Comparison of ENCODE assay signal across 16 mouse cellular contexts in genomic region chr15:99637405-99638123, GRCm38 (mm10). TPM values are rescaled to one million over a fixed set of nuclear protein-coding genes. Genes with fewer than 3 reads are reported as not detected.
DNase-seq lines count a peak whose midpoint lies in the region; ATAC-seq and TF ChIP-seq lines count a peak whose summit lies in the region.
"Had no signal": no experiment of that assay in that cellular context is flagged by ENCODE, and none has a peak within 500 bp of the region (broad histone marks: within the 10 kb centered on the region; RNA-seq: fewer than 3 reads in every experiment).

No protein-coding gene starts in this region.

- H3K4me1 ChIP-seq in limb, embryonic 14.5 days (ENCODE audit: control insufficient read depth, insufficient read depth, low read length), result no peaks in the 10 kb centered on the region
- H3K4me1 ChIP-seq in limb, embryonic 10.5 days, result no peaks in the 10 kb centered on the region
- H3K4me1 ChIP-seq in hindbrain, embryonic 12.5 days, result peaks cover 17% of the 10 kb centered on the region
- peaks cover 4% of the 10 kb centered on the region; the same call in 1 of the 2 replicates for H3K4me1 ChIP-seq in midbrain, embryonic 12.5 days
- peaks cover 23% of the 10 kb centered on the region for H3K4me1 ChIP-seq in neural tube, embryonic 15.5 days
- no peaks in the 10 kb centered on the region for H3K4me1 ChIP-seq in heart, embryonic 11.5 days (ENCODE audit: control insufficient read depth, insufficient read depth, low read length)

- H3K9ac ChIP-seq in limb, embryonic 14.5 days (ENCODE audit: low read depth, low read length, severe bottlenecking), result no peak overlapping the region
- no peak overlapping the region for H3K9ac ChIP-seq in hindbrain, embryonic 12.5 days
- no peak overlapping the region for H3K9ac ChIP-seq in midbrain, embryonic 12.5 days (replicated peaks)
- peak overlapping the region; percentile 3; the same call in 1 of the 2 replicates for H3K9ac ChIP-seq in neural tube, embryonic 15.5 days (replicated peaks)
- no peak overlapping the region for H3K9ac ChIP-seq in heart, embryonic 11.5 days (ENCODE audit: low read depth, low read length)

- H3K27me3 ChIP-seq in limb, embryonic 14.5 days (ENCODE audit: control insufficient read depth, insufficient read depth, low read length), result no peaks in the 10 kb centered on the region
- no peaks in the 10 kb centered on the region for H3K27me3 ChIP-seq in limb, embryonic 10.5 days (ENCODE audit: low read depth, poor library complexity, severe bottlenecking)
- H3K27me3 ChIP-seq in hindbrain, embryonic 12.5 days, result no peaks in the 10 kb centered on the region
- H3K27me3 ChIP-seq in midbrain, embryonic 12.5 days, result no peaks in the 10 kb centered on the region
- H3K27me3 ChIP-seq in neural tube, embryonic 15.5 days (replicated peaks), result no peaks in the 10 kb centered on the region
- H3K27me3 ChIP-seq in heart, embryonic 11.5 days (ENCODE audit: control insufficient read depth, insufficient read depth, low read length), result no peaks in the 10 kb centered on the region

- TF ChIP-seq POLR2A in limb, embryonic 14.5 days (IDR thresholded peaks at IDR 0.05; ENCODE audit: borderline replicate concordance, extremely low read depth, insufficient read depth, insufficient read length), result no peak

- H3K4me2 ChIP-seq in limb, embryonic 14.5 days (replicated peaks; ENCODE audit: low read depth, low read length, severe bottlenecking), result no peak overlapping the region
- H3K4me2 ChIP-seq in hindbrain, embryonic 12.5 days (replicated peaks), result peak overlapping the region; percentile 8; the same call in 1 of the 2 replicates
- H3K4me2 ChIP-seq in midbrain, embryonic 12.5 days (replicated peaks), result peak overlapping the region; percentile 9; the same call in 1 of the 2 replicates
- peak overlapping the region; percentile 38 for H3K4me2 ChIP-seq in neural tube, embryonic 15.5 days
- no peak overlapping the region for H3K4me2 ChIP-seq in heart, embryonic 11.5 days

- 67% methylated on average over 12 of the region's 12 CpGs for WGBS in limb, embryonic 14.5 days
- WGBS in limb, embryonic 10.5 days, result 88% methylated on average over 12 of the region's 12 CpGs
- WGBS in hindbrain, embryonic 12.5 days, result 50% methylated on average over 12 of the region's 12 CpGs
- WGBS in midbrain, embryonic 12.5 days, result 55% methylated on average over 12 of the region's 12 CpGs
- WGBS in neural tube, embryonic 15.5 days, result 27% methylated on average over 12 of the region's 12 CpGs
- 89% methylated on average over 12 of the region's 12 CpGs for WGBS in heart, embryonic 11.5 days (ENCODE audit: insufficient replicate concordance)

- H3K4me3 ChIP-seq in limb, embryonic 14.5 days (replicated peaks; ENCODE audit: low read length), result no peak overlapping the region
- no peak overlapping the region for H3K4me3 ChIP-seq in limb, embryonic 10.5 days
- H3K4me3 ChIP-seq in hindbrain, embryonic 12.5 days, result no peak overlapping the region
- H3K4me3 ChIP-seq in midbrain, embryonic 12.5 days, result no peak overlapping the region
- H3K4me3 ChIP-seq in neural tube, embryonic 15.5 days (replicated peaks), result no peak overlapping the region; the same call in 1 of the 2 replicates
- H3K4me3 ChIP-seq in heart, embryonic 11.5 days (ENCODE audit: low read depth, low read length), result no peak overlapping the region

- DNase-seq in limb, embryonic 14.5 days (ENCODE audit: low spot score), result peak; percentile 33
- DNase-seq in limb, embryonic 10.5 days (ENCODE audit: low spot score), result no peak
- DNase-seq in natural killer cell, adult 2 months (ENCODE audit: low spot score in 2 of 2), result no peak
- DNase-seq in lung, postnatal 25 days (ENCODE audit: low spot score), result no peak
- DNase-seq: kidney, adult 8-10 months; kidney, postnatal 4 days; lung, postnatal 14 days; right cerebral cortex, postnatal 25 days; thymus, postnatal 4 days had no signal

- peaks cover 74% of the 10 kb centered on the region for H3K36me3 ChIP-seq in limb, embryonic 14.5 days (ENCODE audit: control insufficient read depth, insufficient read depth, low read length)
- peaks cover 99% of the 10 kb centered on the region for H3K36me3 ChIP-seq in limb, embryonic 10.5 days
- H3K36me3 ChIP-seq in hindbrain, embryonic 12.5 days, result peaks cover 67% of the 10 kb centered on the region
- H3K36me3 ChIP-seq in midbrain, embryonic 12.5 days, result peaks cover 71% of the 10 kb centered on the region
- H3K36me3 ChIP-seq in neural tube, embryonic 15.5 days, result peaks cover 13% of the 10 kb centered on the region
- H3K36me3 ChIP-seq in heart, embryonic 11.5 days (ENCODE audit: control insufficient read depth, insufficient read depth, low read length), result peaks cover 38% of the 10 kb centered on the region

- no peak for ATAC-seq in limb, embryonic 14.5 days (ENCODE audit: low FRiP score, low read depth)
- peak; percentile 66; the same call in 1 of the 2 replicates for ATAC-seq in hindbrain, embryonic 12.5 days (ENCODE audit: low FRiP score)
- no peak for ATAC-seq in midbrain, embryonic 12.5 days (ENCODE audit: low FRiP score, low read depth)
- peak; percentile 46; the same call in 1 of the 2 replicates for ATAC-seq in neural tube, embryonic 15.5 days (ENCODE audit: low FRiP score)
- ATAC-seq in heart, embryonic 11.5 days (replicated peaks; ENCODE audit: insufficient number of reproducible peaks, low FRiP score, low TSS enrichment), result no peak

- H3K9me3 ChIP-seq in limb, embryonic 14.5 days (ENCODE audit: control insufficient read depth, low read length), result no peaks in the 10 kb centered on the region
- no peaks in the 10 kb centered on the region for H3K9me3 ChIP-seq in limb, embryonic 10.5 days (replicated peaks)
- no peaks in the 10 kb centered on the region for H3K9me3 ChIP-seq in hindbrain, embryonic 12.5 days (replicated peaks)
- no peaks in the 10 kb centered on the region for H3K9me3 ChIP-seq in midbrain, embryonic 12.5 days
- no peaks in the 10 kb centered on the region for H3K9me3 ChIP-seq in neural tube, embryonic 15.5 days (replicated peaks)
- H3K9me3 ChIP-seq in heart, embryonic 11.5 days (replicated peaks; ENCODE audit: control insufficient read depth, low read length), result no peaks in the 10 kb centered on the region

- H3K27ac ChIP-seq in limb, embryonic 14.5 days (replicated peaks; ENCODE audit: low read depth, low read length), result no peak overlapping the region
- no peak overlapping the region for H3K27ac ChIP-seq in limb, embryonic 10.5 days
- peak overlapping the region; percentile 89 for H3K27ac ChIP-seq in hindbrain, embryonic 12.5 days
- H3K27ac ChIP-seq in midbrain, embryonic 12.5 days (replicated peaks), result peak overlapping the region; percentile 84
- peak overlapping the region; percentile 86 for H3K27ac ChIP-seq in neural tube, embryonic 15.5 days (replicated peaks)
- no peak overlapping the region for H3K27ac ChIP-seq in heart, embryonic 11.5 days (ENCODE audit: low read depth, low read length)

RNA-seq across cellular contexts. Expression of gene Racgap1, which starts 13.9 kb away (rescaled TPM):
- 102 and 107 TPM in 2 replicates for polyA plus RNA-seq in limb, embryonic 14.5 days (2012; rRNA removed)
- polyA plus RNA-seq in limb, embryonic 14.5 days (2014; fragmentation: Nextera tagmentation; extraction: Ambion mirVana), result 82.1 and 92.4 TPM in 2 replicates
- 128 and 138 TPM in 2 replicates for polyA plus RNA-seq in limb, embryonic 10.5 days (2016; fragmentation: Nextera tagmentation; extraction: Ambion mirVana)
- polyA plus RNA-seq in hindbrain, embryonic 12.5 days (2016; fragmentation: Nextera tagmentation; extraction: Ambion mirVana), result 177 and 185 TPM in 2 replicates
- 223 TPM in 2 replicates for polyA plus RNA-seq in midbrain, embryonic 12.5 days (2016; fragmentation: Nextera tagmentation; extraction: Ambion mirVana)
- 59.4 and 84.9 TPM in 2 replicates for polyA plus RNA-seq in neural tube, embryonic 15.5 days (2015; fragmentation: Nextera tagmentation; extraction: Ambion mirVana)
- 91.8 and 126 TPM in 2 replicates for polyA plus RNA-seq in heart, embryonic 11.5 days (2014; fragmentation: Nextera tagmentation; extraction: Ambion mirVana)

RNA-seq across cellular contexts. Expression of gene Asic1, which starts 32.6 kb away (rescaled TPM):
- polyA plus RNA-seq in limb, embryonic 14.5 days (2012; rRNA removed), result 3.4 TPM in 2 replicates
- 1.4 and 1.9 TPM in 2 replicates for polyA plus RNA-seq in limb, embryonic 14.5 days (2014; fragmentation: Nextera tagmentation; extraction: Ambion mirVana)
- 1.1 TPM in 2 replicates for polyA plus RNA-seq in limb, embryonic 10.5 days (2016; fragmentation: Nextera tagmentation; extraction: Ambion mirVana)
- polyA plus RNA-seq in hindbrain, embryonic 12.5 days (2016; fragmentation: Nextera tagmentation; extraction: Ambion mirVana), result 48.6 and 61.6 TPM in 2 replicates
- polyA plus RNA-seq in midbrain, embryonic 12.5 days (2016; fragmentation: Nextera tagmentation; extraction: Ambion mirVana), result 36.0 and 43.7 TPM in 2 replicates
- 59.3 and 68.9 TPM in 2 replicates for polyA plus RNA-seq in neural tube, embryonic 15.5 days (2015; fragmentation: Nextera tagmentation; extraction: Ambion mirVana)
- 1.8 and 2.1 TPM in 2 replicates for polyA plus RNA-seq in heart, embryonic 11.5 days (2014; fragmentation: Nextera tagmentation; extraction: Ambion mirVana)

RNA-seq across cellular contexts. Expression of gene Aqp6, which starts 36.4 kb away (rescaled TPM):
- polyA plus RNA-seq in limb, embryonic 14.5 days (2012; rRNA removed), result 0.03 TPM in 1 of 2 replicates, not detected in the other
- not detected in 2 replicates for polyA plus RNA-seq in limb, embryonic 14.5 days (2014; fragmentation: Nextera tagmentation; extraction: Ambion mirVana)
- polyA plus RNA-seq in limb, embryonic 10.5 days (2016; fragmentation: Nextera tagmentation; extraction: Ambion mirVana), result not detected in 2 replicates
- 1.3 and 2.8 TPM in 2 replicates for polyA plus RNA-seq in hindbrain, embryonic 12.5 days (2016; fragmentation: Nextera tagmentation; extraction: Ambion mirVana)
- polyA plus RNA-seq in midbrain, embryonic 12.5 days (2016; fragmentation: Nextera tagmentation; extraction: Ambion mirVana), result 0.20 TPM in 1 of 2 replicates, not detected in the other
- polyA plus RNA-seq in neural tube, embryonic 15.5 days (2015; fragmentation: Nextera tagmentation; extraction: Ambion mirVana), result 0.64 and 0.72 TPM in 2 replicates
- not detected in 2 replicates for polyA plus RNA-seq in heart, embryonic 11.5 days (2014; fragmentation: Nextera tagmentation; extraction: Ambion mirVana)
- polyA plus RNA-seq: heart, embryonic 16.5 days; limb, embryonic 11.5 days; liver, embryonic 16.5 days had no signal

RNA-seq across cellular contexts. Expression of gene Aqp5, which starts 47.0 kb away (rescaled TPM):
- 0.26 TPM in 2 replicates for polyA plus RNA-seq in limb, embryonic 14.5 days (2012; rRNA removed)
- polyA plus RNA-seq in limb, embryonic 14.5 days (2014; fragmentation: Nextera tagmentation; extraction: Ambion mirVana), result 0.28 and 0.47 TPM in 2 replicates
- not detected in 2 replicates for polyA plus RNA-seq in limb, embryonic 10.5 days (2016; fragmentation: Nextera tagmentation; extraction: Ambion mirVana)
- polyA plus RNA-seq in hindbrain, embryonic 12.5 days (2016; fragmentation: Nextera tagmentation; extraction: Ambion mirVana), result 2.4 and 2.7 TPM in 2 replicates
- polyA plus RNA-seq in midbrain, embryonic 12.5 days (2016; fragmentation: Nextera tagmentation; extraction: Ambion mirVana), result 0.50 and 1.0 TPM in 2 replicates
- polyA plus RNA-seq in neural tube, embryonic 15.5 days (2015; fragmentation: Nextera tagmentation; extraction: Ambion mirVana), result 1.00 and 3.7 TPM in 2 replicates
- 1.6 and 1.9 TPM in 2 replicates for polyA plus RNA-seq in heart, embryonic 11.5 days (2014; fragmentation: Nextera tagmentation; extraction: Ambion mirVana)
- polyA plus RNA-seq: limb, embryonic 11.5 days had no signal

RNA-seq across cellular contexts. Expression of gene Aqp2, which starts 58.7 kb away (rescaled TPM):
- not detected in 2 replicates for polyA plus RNA-seq in limb, embryonic 14.5 days (2012; rRNA removed)
- polyA plus RNA-seq in limb, embryonic 14.5 days (2014; fragmentation: Nextera tagmentation; extraction: Ambion mirVana), result not detected in 2 replicates
- polyA plus RNA-seq in limb, embryonic 10.5 days (2016; fragmentation: Nextera tagmentation; extraction: Ambion mirVana), result not detected in 2 replicates
- not detected in 2 replicates for polyA plus RNA-seq in hindbrain, embryonic 12.5 days (2016; fragmentation: Nextera tagmentation; extraction: Ambion mirVana)
- not detected in 2 replicates for polyA plus RNA-seq in midbrain, embryonic 12.5 days (2016; fragmentation: Nextera tagmentation; extraction: Ambion mirVana)
- not detected in 2 replicates for polyA plus RNA-seq in neural tube, embryonic 15.5 days (2015; fragmentation: Nextera tagmentation; extraction: Ambion mirVana)
- not detected in 2 replicates for polyA plus RNA-seq in heart, embryonic 11.5 days (2014; fragmentation: Nextera tagmentation; extraction: Ambion mirVana)
- polyA plus RNA-seq: limb, embryonic 11.5 days; liver, embryonic 16.5 days had no signal

Comparison
In these comparisons a context has a peak if more than half of its experiments do, and no peak if none do; other contexts are left out.
1. ATAC-seq: peak in hindbrain, embryonic 12.5 days (single experiment) and neural tube, embryonic 15.5 days (single experiment); none in limb, embryonic 14.5 days (single experiment), midbrain, embryonic 12.5 days (single experiment) and heart, embryonic 11.5 days (single experiment).
2. H3K27ac ChIP-seq: peak in hindbrain, embryonic 12.5 days (single experiment), midbrain, embryonic 12.5 days (single experiment) and neural tube, embryonic 15.5 days (single experiment); none in limb, embryonic 14.5 days (single experiment), limb, embryonic 10.5 days (single experiment) and heart, embryonic 11.5 days (single experiment).
3. H3K4me2 ChIP-seq: peak in hindbrain, embryonic 12.5 days (single experiment), midbrain, embryonic 12.5 days (single experiment) and neural tube, embryonic 15.5 days (single experiment); none in limb, embryonic 14.5 days (single experiment) and heart, embryonic 11.5 days (single experiment).